Mouse (Mus musculus): ENCODE data around the gene Hps5.
A peak's percentile ranks its signal among the peaks of the same experiment; 100 is the strongest.

Gene Hps5

GRCm38 (mm10) chr7:46716897-46717296, 79.0 kb downstream of the Hps5 start:
- Histone ChIP-seq H3K27me3 (ENCODE audit: insufficient read depth, low read length) (peaks cover 5% of the 10 kb centered on the region), H3K9me3 (ENCODE audit: low read length) (no peaks in the 10 kb centered on the region), H3K36me3 (ENCODE audit: insufficient read depth, low read length) (no peaks in the 10 kb centered on the region), H3K4me3 (replicated peaks; ENCODE audit: low read length) (no peak overlapping the region), H3K4me1 (replicated peaks; ENCODE audit: low read depth, low read length) (0 out of 2 replicates have a peak, but pooled peaks cover 4% of the 10 kb centered on the region)
- TF ChIP-seq CTCF (conservative IDR thresholded peaks at IDR 0.05; ENCODE audit: low read length) (no peak), NANOG (IDR thresholded peaks at IDR 0.05; ENCODE audit: borderline replicate concordance, low read length) (no peak), POU5F1 (IDR thresholded peaks at IDR 0.05; ENCODE audit: borderline replicate concordance, low read length) (no peak)

DNA sequence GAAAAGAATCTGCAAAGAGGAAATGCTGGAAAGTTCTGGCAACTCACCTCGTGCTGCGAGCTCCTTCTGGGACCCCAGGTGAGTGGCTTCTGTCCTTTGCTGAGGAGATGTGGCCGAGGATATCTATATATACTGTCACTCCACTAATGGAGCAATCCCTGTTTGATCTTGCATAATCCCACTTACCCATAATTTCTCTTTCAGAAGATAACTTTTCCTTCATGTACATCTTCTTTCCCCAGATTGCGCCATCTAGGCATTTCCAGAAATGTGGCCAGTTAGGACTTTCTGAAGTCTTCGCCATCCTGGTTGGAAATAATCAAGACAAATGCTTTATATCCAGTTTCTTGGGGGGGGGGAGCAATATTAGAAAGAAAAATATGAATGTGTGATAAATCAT, 80.3 kb downstream of the Hps5 start, which contains the start of gene Saa3:
Gene Saa3 (minus strand): TSS at position 101 of the 400 bp plus-strand sequence.
- H3K4me3 ChIP-seq (replicated peaks; ENCODE audit: low read length): no peak within 1 kb of the TSS
- no peak for TF ChIP-seq NANOG (IDR thresholded peaks at IDR 0.05; ENCODE audit: borderline replicate concordance, low read length)
- no peak for TF ChIP-seq CTCF (conservative IDR thresholded peaks at IDR 0.05; ENCODE audit: low read length)
- no peak for TF ChIP-seq POU5F1 (IDR thresholded peaks at IDR 0.05; ENCODE audit: borderline replicate concordance, low read length)
- H3K9me3 ChIP-seq (ENCODE audit: low read length): no peaks in the 10 kb centered on the region
- H3K27me3 ChIP-seq (ENCODE audit: insufficient read depth, low read length): peaks cover 5% of the 10 kb centered on the region
- H3K36me3 ChIP-seq (ENCODE audit: insufficient read depth, low read length): no peaks in the 10 kb centered on the region
- H3K4me1 ChIP-seq (replicated peaks; ENCODE audit: low read depth, low read length): 0 out of 2 replicates have a peak, but pooled peaks cover 4% of the 10 kb centered on the region

GRCm38 (mm10) chr7:46714518-46714917, 81.3 kb downstream of the Hps5 start:
- 0 out of 2 replicates have a peak, but pooled peaks cover 7% of the 10 kb centered on the region for H3K4me1 ChIP-seq (replicated peaks; ENCODE audit: low read depth, low read length)
- TF ChIP-seq NANOG (IDR thresholded peaks at IDR 0.05; ENCODE audit: borderline replicate concordance, low read length) (no peak), CTCF (conservative IDR thresholded peaks at IDR 0.05; ENCODE audit: low read length) (peak; percentile 64)
- H3K4me3 ChIP-seq (replicated peaks; ENCODE audit: low read length): no peak overlapping the region
- no peaks in the 10 kb centered on the region for H3K36me3 ChIP-seq (ENCODE audit: insufficient read depth, low read length)
- no peaks in the 10 kb centered on the region for H3K9me3 ChIP-seq (ENCODE audit: low read length)
- H3K27me3 ChIP-seq (ENCODE audit: insufficient read depth, low read length): no peaks in the 10 kb centered on the region

DNA sequence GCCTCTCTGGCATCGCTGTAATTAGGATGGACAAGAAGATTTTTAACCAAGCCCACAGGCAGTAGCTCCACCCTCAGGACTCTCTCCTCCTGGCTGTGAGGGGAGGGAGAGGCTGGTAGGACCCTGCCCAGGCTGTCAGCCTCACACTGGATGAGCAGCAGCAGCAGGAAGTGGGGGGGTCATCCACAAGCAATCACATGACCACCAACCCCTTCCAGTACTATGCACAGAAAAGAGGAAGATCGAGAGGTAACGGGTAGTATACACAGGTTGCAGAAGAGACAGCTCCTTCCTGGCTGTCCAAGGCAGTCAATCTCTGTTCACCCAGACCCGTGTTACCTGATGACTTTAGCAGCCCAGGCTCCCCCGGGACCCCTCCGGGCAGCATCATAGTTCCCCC, 83.6 kb downstream of the Hps5 start:
- TF ChIP-seq CTCF (conservative IDR thresholded peaks at IDR 0.05; ENCODE audit: low read length) (no peak), POU5F1 (IDR thresholded peaks at IDR 0.05; ENCODE audit: borderline replicate concordance, low read length) (no peak), NANOG (IDR thresholded peaks at IDR 0.05; ENCODE audit: borderline replicate concordance, low read length) (no peak)
- no peaks in the 10 kb centered on the region for H3K9me3 ChIP-seq (ENCODE audit: low read length)
- H3K4me3 ChIP-seq (replicated peaks; ENCODE audit: low read length): no peak overlapping the region
- H3K36me3 ChIP-seq (ENCODE audit: insufficient read depth, low read length): peaks cover 12% of the 10 kb centered on the region
- no peaks in the 10 kb centered on the region for H3K27me3 ChIP-seq (ENCODE audit: insufficient read depth, low read length)
- 0 out of 2 replicates have a peak, but pooled peaks cover 7% of the 10 kb centered on the region for H3K4me1 ChIP-seq (replicated peaks; ENCODE audit: low read depth, low read length)

Data from E14TG2a.4 (cell line).